In genomic region chr19:31954267-31954666, GRCm38 (mm10) we compare ENCODE assay signal across 22 mouse cellular contexts.
"Had no signal": no experiment of that assay in that cellular context is flagged by ENCODE, and none has a peak within 500 bp of the region (broad histone marks: within the 10 kb centered on the region; RNA-seq: fewer than 3 reads in every experiment).

No protein-coding gene starts in this region.

- H3K27ac ChIP-seq: heart, embryonic 13.5 days; heart, embryonic 15.5 days; hindbrain, embryonic 13.5 days; hindbrain, embryonic 15.5 days; hindbrain, postnatal 0 days; layer of hippocampus, adult 2 months; limb, embryonic 13.5 days; limb, embryonic 15.5 days; liver, embryonic 12.5 days; liver, embryonic 14.5 days had no signal

- H3K9me3 ChIP-seq: heart, embryonic 13.5 days; heart, embryonic 15.5 days; hindbrain, embryonic 13.5 days; hindbrain, embryonic 15.5 days; limb, embryonic 13.5 days; limb, embryonic 15.5 days; liver, embryonic 12.5 days had no signal

- H3K36me3 ChIP-seq: heart, embryonic 13.5 days; heart, embryonic 15.5 days; hindbrain, embryonic 13.5 days; hindbrain, embryonic 15.5 days; limb, embryonic 13.5 days; limb, embryonic 15.5 days; liver, embryonic 12.5 days had no signal

- H3K4me3 ChIP-seq: heart, embryonic 13.5 days; heart, embryonic 15.5 days; hindbrain, embryonic 13.5 days; hindbrain, embryonic 15.5 days; layer of hippocampus, adult 2 months; limb, embryonic 13.5 days; limb, embryonic 15.5 days; liver, embryonic 12.5 days had no signal

- H3K4me2 ChIP-seq: heart, embryonic 11.5 days; heart, embryonic 13.5 days; heart, embryonic 15.5 days; hindbrain, embryonic 13.5 days; hindbrain, embryonic 15.5 days; limb, embryonic 13.5 days; limb, embryonic 15.5 days; liver, embryonic 12.5 days had no signal

- H3K4me1 ChIP-seq: heart, embryonic 13.5 days; heart, embryonic 15.5 days; hindbrain, embryonic 13.5 days; hindbrain, embryonic 15.5 days; limb, embryonic 13.5 days; limb, embryonic 15.5 days; liver, embryonic 12.5 days had no signal

- H3K27me3 ChIP-seq: heart, embryonic 13.5 days; heart, embryonic 15.5 days; hindbrain, embryonic 13.5 days; hindbrain, embryonic 15.5 days; limb, embryonic 13.5 days; limb, embryonic 15.5 days; liver, embryonic 12.5 days had no signal

- ATAC-seq: hindbrain, postnatal 0 days; liver, embryonic 12.5 days had no signal

- H3K9ac ChIP-seq: heart, embryonic 13.5 days; heart, embryonic 15.5 days; hindbrain, embryonic 13.5 days; hindbrain, embryonic 15.5 days; limb, embryonic 13.5 days; limb, embryonic 15.5 days; liver, embryonic 12.5 days; liver, embryonic 14.5 days had no signal

- DNase-seq: gastrocnemius, postnatal 14 days; gastrocnemius, postnatal 36 days; heart, adult 18-20 months; heart, postnatal 14 days; heart, postnatal 36 days; kidney, adult 18-20 months; kidney, adult 8-10 months; kidney, postnatal 10 days; kidney, postnatal 25 days; kidney, postnatal 4 days; left cerebral cortex, postnatal 4 days had no signal
